Mouse (Mus musculus): ENCODE measurements at regions not wholly inside any gene's neighbourhood (a gene's known extent, or its start where the extent isn't known, plus 50 kb on each side); places are given as distances from the start of the nearest gene placed in this dataset.

DNA sequence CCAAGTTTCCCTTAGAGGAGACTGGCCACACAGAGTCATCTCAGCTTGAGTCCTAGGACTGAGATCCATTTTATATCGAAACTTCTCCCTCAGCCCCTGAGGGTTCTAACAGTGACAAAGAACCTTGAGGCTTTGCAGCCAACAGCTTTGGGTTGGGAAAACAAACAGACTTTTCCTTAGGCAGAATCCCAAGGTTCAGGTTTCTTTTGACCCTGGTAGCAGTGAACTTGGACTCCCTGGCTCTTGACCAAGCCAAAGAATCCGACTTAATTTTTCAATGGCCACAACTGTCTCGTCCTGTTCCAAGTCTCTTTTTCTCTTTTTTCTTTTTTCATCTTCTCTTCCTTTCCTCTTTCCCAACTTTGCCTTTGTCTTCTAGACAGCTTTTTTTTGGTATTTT is 60.9 kb upstream of the Serpine2 start:
- TF ChIP-seq CTCF (IDR thresholded peaks at IDR 0.05), result no peak
- no peak for TF ChIP-seq EP300 (IDR thresholded peaks at IDR 0.05)
